Mouse (Mus musculus) T-helper 2 cell (primary cell): ENCODE measurements around the gene Cbx8.

ENCODE experiments used
- in situ Hi-C: fragments of 300-600 bp; cut with MboI, MseI; formaldehyde crosslinking; loops from one replicate; pipeline ENCODE4 v1.15.1; 2025; ENCODE audit warnings: high pct_unique_total_duplicates

Cbx8 gene

DNA sequence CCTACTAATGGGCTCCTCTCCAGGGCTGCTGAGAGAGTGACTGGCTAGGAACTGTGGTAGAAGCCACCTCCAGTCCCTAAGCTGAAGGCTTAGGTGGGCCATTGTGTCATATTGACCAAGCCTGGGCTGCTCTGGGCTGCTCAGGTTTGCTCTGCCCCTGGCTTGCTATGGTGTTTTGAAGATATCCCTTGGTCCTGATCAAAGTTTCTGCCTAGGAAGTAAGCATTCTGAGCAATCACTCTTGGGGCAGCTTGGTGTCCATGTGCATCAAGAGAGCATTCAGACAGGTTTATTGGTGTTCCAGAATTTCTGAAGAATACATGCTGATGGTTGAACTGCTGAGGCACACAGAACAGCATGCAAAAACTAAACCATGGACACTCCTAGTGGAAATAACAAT is 10.7 kb upstream of the Cbx8 start:
- in situ Hi-C loops: loop anchor here (5.0 kb wide), 1 partner anchor 36 kb away; the partner anchor contains the start of gene Cbx4

GRCm38 (mm10) chr11:119050361-119050760 is 9.6 kb upstream of the Cbx8 start:
- in situ Hi-C loops: loop anchor here (5.0 kb wide), 1 partner anchor 37 kb away; the partner anchor contains the start of gene Cbx4

DNA sequence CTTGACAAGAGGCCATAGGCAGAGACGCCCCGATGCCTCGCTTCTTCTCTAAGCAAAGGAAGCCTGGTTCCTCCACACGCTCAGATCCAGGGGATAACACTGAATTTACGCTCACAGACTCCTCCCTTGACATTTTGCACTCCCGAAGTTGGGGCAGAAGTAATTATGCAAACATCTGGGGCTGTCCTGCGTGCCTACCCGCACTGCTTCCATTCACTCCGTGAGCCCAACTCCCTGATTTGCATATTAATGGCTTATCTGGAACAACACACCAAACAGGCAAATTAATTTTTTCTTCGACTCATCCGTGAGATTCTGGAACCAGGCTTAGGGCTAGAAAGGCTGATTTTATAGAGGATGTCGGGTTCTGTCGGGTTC is 7.4 kb upstream of the Cbx8 start:
- in situ Hi-C loops: no loop called here

GRCm38 (mm10) chr11:119047261-119048132 is 6.7 kb upstream of the Cbx8 start:
- in situ Hi-C loops: no loop called here

DNA sequence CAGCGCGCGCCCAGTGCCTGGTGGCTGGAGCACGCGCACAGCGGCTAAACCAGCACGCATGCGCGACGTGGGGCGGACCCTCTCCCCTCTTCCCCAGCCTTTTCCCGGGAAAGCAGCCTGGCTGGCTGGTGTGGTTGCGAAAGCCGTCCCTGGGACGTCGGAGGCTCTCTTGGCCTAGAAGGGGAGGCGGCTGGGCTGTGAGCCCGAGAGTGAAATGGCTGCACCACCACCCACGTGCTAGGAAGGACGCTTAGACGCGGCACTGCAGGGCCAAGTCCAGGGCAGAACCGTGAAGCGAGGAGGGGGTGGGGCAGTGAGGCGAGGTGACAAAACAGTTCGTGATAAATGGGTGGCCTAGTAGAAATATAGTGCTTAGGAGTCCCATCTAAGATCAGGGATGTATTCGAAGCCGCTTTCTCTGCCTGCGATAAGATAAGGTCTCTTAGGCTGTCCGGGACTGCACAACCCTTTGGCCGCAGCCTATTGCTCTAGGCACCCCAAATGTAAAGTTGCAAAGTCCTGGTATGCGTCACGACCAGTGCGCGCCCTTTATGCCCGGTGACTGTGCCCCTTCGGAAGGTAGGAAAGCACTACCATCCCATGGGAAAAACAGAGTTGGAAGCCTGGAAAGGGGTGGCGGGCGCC is 6.0 kb upstream of the Cbx8 start:
- in situ Hi-C loops: no loop called here

GRCm38 (mm10) chr11:119044551-119045337 is 4.0 kb upstream of the Cbx8 start:
- in situ Hi-C loops: no loop called here

GRCm38 (mm10) chr11:119043761-119044550 is 3.2 kb upstream of the Cbx8 start:
- in situ Hi-C loops: no loop called here

DNA sequence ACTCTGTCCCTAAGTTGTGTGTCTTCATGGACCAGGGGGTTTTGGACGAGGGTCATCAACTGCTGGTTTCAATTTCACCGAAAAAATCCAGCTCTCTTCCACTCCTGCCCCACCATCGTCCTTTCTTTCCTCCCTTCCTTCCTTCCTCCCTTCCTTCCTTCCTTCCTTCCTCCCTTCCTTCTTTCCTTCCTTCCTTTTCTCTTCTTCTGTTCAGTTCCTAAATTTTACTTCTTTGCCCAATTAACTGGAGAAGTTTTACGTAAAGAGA is 2.4 kb upstream of the Cbx8 start:
- in situ Hi-C loops: no loop called here

- in situ Hi-C loops: no loop called here
These were observed 1.9 kb upstream of the Cbx8 start for GRCm38 (mm10) chr11:119042466-119043272.

DNA sequence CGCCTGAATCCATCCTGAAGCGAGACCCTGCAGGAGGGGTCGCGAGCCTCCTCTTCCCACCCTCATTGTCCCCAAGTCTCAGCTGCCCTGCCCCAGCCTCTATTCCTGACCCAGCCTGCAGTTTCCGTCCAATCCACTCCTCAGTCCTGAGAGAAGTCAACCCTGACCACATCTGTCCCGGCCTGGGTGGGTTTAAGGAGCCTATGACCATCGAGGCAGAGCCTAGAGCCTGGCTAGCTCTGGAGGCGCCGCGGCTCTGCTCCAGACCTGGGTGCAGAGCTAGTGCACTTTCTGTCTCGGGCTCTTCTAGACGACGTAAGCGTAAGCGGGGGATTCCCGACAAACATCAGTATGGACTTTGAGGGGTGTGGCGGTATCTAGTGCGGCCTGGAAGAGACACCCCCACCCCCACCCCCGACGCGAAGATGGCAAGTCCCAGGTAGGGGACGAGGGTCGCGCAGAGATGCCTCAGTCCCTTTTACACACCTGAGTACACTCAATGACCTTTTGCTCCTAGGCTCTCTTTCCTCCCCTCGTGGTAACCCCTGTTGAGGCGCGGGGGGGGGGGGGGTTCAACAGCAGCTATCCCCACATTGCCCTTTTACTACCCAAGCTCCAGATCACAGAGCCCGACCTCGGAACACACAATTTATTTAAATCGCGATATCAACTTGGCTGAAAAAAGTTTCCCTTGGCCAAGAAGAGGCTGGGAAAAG is 1.1 kb upstream of the Cbx8 start:
- in situ Hi-C loops: no loop called here

DNA sequence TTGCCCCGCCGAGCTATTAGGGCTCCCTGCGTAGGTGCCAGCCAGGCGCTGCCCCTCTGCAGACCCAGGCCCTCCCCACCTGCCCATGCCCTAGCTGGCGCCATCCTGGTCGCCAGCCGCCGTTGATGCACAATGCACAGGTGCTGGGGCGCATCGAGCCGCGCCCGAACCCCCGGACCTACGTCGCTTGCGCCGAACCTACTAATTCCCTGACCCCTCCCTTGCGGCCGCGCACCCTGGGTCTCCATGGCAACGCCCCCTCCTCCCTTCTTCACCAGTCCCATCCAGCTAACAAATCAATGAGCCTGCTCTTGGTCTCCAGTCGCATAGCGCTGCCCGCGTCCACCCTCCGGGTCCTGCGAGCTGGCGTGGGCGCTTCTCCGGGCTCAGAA is 552 bp upstream of the Cbx8 start:
- in situ Hi-C loops: no loop called here

- in situ Hi-C loops: no loop called here
These were observed 847 bp downstream of the Cbx8 start for GRCm38 (mm10) chr11:119039732-119040512.

- in situ Hi-C loops: no loop called here
These were observed 1.9 kb downstream of the Cbx8 start for GRCm38 (mm10) chr11:119038744-119039484.

GRCm38 (mm10) chr11:119037780-119038401 is 2.9 kb downstream of the Cbx8 start:
- in situ Hi-C loops: no loop called here

- in situ Hi-C loops: no loop called here
These were observed 3.6 kb downstream of the Cbx8 start for GRCm38 (mm10) chr11:119036934-119037779.

DNA sequence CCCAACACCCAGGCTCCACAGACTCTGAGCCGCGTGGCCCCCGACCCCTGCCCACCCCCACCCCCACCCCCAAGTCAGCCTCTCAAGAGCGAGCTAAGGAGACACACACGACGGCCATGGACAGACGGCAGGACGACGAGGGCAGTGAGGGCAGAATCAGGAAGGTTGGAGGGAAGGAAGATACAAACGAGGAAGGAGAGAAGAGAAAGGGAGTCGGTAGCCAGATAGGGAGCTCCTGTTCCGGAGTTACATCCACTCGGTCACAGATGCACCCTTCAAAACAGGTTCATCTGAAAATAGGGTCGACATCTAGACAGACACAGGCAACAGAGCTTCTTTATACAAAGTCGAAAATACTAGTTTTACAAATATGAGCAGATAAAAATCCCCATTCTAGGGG is 4.3 kb downstream of the Cbx8 start:
- in situ Hi-C loops: no loop called here

DNA sequence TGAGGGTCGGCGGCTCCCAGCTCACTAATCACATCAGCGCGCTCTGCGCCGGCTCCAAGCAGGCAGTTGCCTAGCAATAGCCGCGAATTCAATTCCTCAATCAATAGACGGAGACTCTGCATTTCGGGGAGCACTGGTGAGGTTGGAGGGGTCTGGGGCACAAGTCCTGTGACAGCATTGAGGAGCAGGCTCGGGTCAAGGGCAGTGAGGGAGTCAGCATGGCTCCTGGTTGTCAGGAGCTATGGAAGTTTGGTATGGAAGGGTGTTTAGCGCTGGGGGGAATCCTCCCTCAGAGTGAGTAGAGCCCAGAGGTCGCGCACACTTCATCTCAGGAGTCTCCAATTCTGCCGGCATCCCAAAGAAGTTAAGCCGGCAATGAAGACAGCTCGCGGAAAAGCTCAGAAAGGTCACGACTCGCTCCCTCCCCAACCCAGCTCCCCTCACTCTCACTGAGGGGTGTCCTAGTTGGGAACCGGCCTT is 5.0 kb downstream of the Cbx8 start:
- in situ Hi-C loops: no loop called here
